Mouse (Mus musculus): ENCODE data around the gene Idh3a. TPM values are rescaled to one million over a fixed set of nuclear protein-coding genes. Genes with fewer than 3 reads are reported as not detected.

Gene Idh3a
- polyA plus RNA-seq, 1 experiment from 2014 or later = 104 TPM

- Histone ChIP-seq H3K4me3 (replicated peaks) (no peak overlapping the region), H3K9me3 (replicated peaks) (no peaks in the 10 kb centered on the region), H3K4me1 (no peaks in the 10 kb centered on the region), H3K27me3 (no peaks in the 10 kb centered on the region), H3K36me3 (no peaks in the 10 kb centered on the region), H3K9ac (no peak overlapping the region), H3K27ac (replicated peaks) (no peak overlapping the region), H3K4me2 (replicated peaks) (no peak overlapping the region)
- WGBS = 86% methylated on average over 2 of the region's 2 CpGs
- ATAC-seq (ENCODE audit: insufficient number of reproducible peaks, low FRiP score, low TSS enrichment, low read depth) = no peak
Measured at GRCm38 (mm10) chr9:54652778-54653177, 66.6 kb downstream of the Idh3a start.

Other genes with a start within 250 kb of the Idh3a start
- gene Dmxl2, start 84.7 kb upstream of the Idh3a start, polyA plus RNA-seq (2015; fragmentation: Nextera tagmentation; extraction: Ambion mirVana) = 6.4 and 7.0 TPM in 2 replicates
- gene Sh2d7, start 47.4 kb upstream of the Idh3a start, polyA plus RNA-seq (2015; fragmentation: Nextera tagmentation; extraction: Ambion mirVana) = 0.12 TPM in 1 of 2 replicates, not detected in the other
- gene Cib2, start 26.1 kb upstream of the Idh3a start, polyA plus RNA-seq (2015; fragmentation: Nextera tagmentation; extraction: Ambion mirVana) = 25.2 and 25.7 TPM in 2 replicates
- gene Acsbg1, start 75.5 kb downstream of the Idh3a start, polyA plus RNA-seq (2015; fragmentation: Nextera tagmentation; extraction: Ambion mirVana) = 9.0 and 11.6 TPM in 2 replicates
- gene Dnaja4, start 112.5 kb downstream of the Idh3a start, polyA plus RNA-seq (2015; fragmentation: Nextera tagmentation; extraction: Ambion mirVana) = 13.5 and 15.6 TPM in 2 replicates
- 142 and 143 TPM in 2 replicates for gene Wdr61, start 148.2 kb downstream of the Idh3a start, polyA plus RNA-seq (2015; fragmentation: Nextera tagmentation; extraction: Ambion mirVana)
- 472 and 489 TPM in 2 replicates for gene Crabp1, start 178.4 kb downstream of the Idh3a start, polyA plus RNA-seq (2015; fragmentation: Nextera tagmentation; extraction: Ambion mirVana)

All from embryonic facial prominence, embryonic 15.5 days (tissue).